Mouse (Mus musculus): Measurements from ENCODE around the gene Kcnh2. TPM values are rescaled to one million over a fixed set of nuclear protein-coding genes. Genes with fewer than 3 reads are reported as not detected.
A peak's percentile ranks its signal among the peaks of the same experiment; 100 is the strongest.

Kcnh2 gene
- polyA plus RNA-seq, 1 experiment from 2014 or later, result 5.0 TPM

DNA sequence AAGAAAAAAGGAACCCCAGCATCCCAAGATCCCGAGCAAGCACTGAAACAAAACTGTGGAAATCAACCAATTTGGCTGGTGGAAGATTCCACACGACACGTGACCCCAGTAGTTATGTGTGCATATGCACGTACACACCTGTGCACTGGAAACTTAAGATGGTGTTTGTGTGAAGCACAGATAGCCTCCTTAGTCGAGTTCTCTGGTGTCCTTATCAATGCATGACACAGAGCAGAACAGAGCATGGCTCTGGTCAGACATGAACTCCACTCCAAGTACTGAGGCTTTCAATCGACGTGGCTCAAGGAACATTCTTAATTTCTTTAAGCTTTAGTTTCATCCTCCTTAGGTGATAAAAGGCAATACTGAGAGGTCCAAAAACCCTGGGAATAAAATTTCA lies 5.1 kb downstream of the Kcnh2 start:
- TF ChIP-seq CTCF (IDR thresholded peaks at IDR 0.05) (no peak), EP300 (IDR thresholded peaks at IDR 0.05) (no peak)
- no peak overlapping the region for H3K4me2 ChIP-seq (replicated peaks; ENCODE audit: low read depth, low read length)
- H3K27ac ChIP-seq (ENCODE audit: low read length), result no peak overlapping the region
- no peaks in the 10 kb centered on the region for H3K36me3 ChIP-seq (ENCODE audit: insufficient read depth, low read length)
- H3K4me3 ChIP-seq (ENCODE audit: low read depth, low read length), result no peak overlapping the region
- H3K4me1 ChIP-seq (ENCODE audit: insufficient read depth, low read depth, low read length), result peaks cover 14% of the 10 kb centered on the region; the same call in 1 of the 2 replicates
- ATAC-seq, result no peak
- no peaks in the 10 kb centered on the region for H3K9me3 ChIP-seq (ENCODE audit: low read length)
- WGBS, result 85% methylated on average over 7 of the region's 7 CpGs
- no peak for DNase-seq (ENCODE audit: low spot score)
- H3K27me3 ChIP-seq (replicated peaks; ENCODE audit: insufficient read depth, low read length), result peaks cover 3% of the 10 kb centered on the region; the same call in 1 of the 2 replicates
- no peak overlapping the region for H3K9ac ChIP-seq (replicated peaks; ENCODE audit: low read depth)

DNA sequence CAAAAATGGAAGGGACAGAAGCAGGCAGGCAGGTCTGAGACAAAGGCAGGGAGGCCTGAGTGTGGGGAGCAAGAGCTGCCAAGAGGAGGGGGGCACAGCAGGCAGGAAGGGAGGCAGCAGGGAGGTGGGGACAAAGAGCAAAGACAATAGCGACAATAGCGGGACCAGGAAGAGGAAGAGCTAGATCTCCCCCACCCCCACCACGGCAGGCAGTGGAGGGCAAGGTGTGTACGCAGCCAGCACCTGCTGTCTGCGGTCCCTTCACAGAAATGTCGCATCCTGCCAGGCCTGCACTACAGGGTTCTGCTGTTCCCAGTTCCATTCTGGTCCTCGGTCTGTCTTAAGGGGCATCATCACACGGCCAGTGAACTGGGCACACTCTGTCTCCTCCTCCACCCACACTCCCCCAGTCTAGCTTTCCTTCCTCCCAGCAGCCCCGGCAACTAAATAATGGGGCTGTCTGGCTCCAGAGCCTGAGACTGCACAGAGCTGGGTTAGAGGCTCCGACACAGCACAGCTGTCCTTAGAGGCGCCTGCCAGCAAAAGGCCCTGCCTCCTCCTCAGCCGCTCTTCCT lies 6.8 kb downstream of the Kcnh2 start:
- no peak overlapping the region for H3K9ac ChIP-seq (replicated peaks; ENCODE audit: low read depth)
- peaks cover 14% of the 10 kb centered on the region; the same call in 1 of the 2 replicates for H3K4me1 ChIP-seq (ENCODE audit: insufficient read depth, low read depth, low read length)
- peak; percentile 69 for DNase-seq (ENCODE audit: low spot score)

DNA sequence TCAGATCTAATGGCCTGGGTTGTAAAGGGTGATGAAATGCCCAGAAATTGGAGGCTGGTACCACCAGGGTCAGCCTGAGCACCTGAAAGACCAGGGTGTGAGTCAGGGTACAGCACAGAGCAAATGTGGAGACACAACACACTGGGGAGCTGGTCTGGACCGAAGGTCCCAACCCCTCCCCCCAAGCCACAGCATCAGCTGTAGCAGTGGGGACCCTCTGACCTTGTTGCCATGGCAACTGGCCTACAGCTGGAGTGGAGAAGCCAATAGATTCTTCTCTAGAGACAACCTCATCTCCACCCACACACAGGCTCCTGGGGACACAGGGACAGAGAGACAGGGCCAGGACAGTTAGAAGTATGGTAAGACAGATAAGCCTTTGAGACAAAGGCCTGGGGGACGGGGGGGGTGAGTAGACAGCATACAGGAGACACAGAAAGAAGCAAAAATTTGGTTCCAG lies 7.4 kb downstream of the Kcnh2 start:
- Histone ChIP-seq H3K36me3 (ENCODE audit: insufficient read depth, low read length) (no peaks in the 10 kb centered on the region), H3K4me1 (ENCODE audit: insufficient read depth, low read depth, low read length) (peaks cover 14% of the 10 kb centered on the region; the same call in 1 of the 2 replicates), H3K9me3 (ENCODE audit: low read length) (no peaks in the 10 kb centered on the region), H3K9ac (replicated peaks; ENCODE audit: low read depth) (no peak overlapping the region), H3K4me2 (replicated peaks; ENCODE audit: low read depth, low read length) (no peak overlapping the region), H3K4me3 (ENCODE audit: low read depth, low read length) (no peak overlapping the region), H3K27ac (ENCODE audit: low read length) (no peak overlapping the region), H3K27me3 (replicated peaks; ENCODE audit: insufficient read depth, low read length) (no peaks in the 10 kb centered on the region)
- WGBS, result 37% methylated on average over 2 of the region's 2 CpGs
- no peak for TF ChIP-seq EP300 (IDR thresholded peaks at IDR 0.05)
- TF ChIP-seq CTCF (IDR thresholded peaks at IDR 0.05), result no peak
- ATAC-seq (no peak), DNase-seq (ENCODE audit: low spot score) (no peak)

More for the DNA sequence above, 6.8 kb downstream of the Kcnh2 start:
- no peak overlapping the region for H3K4me3 ChIP-seq (ENCODE audit: low read depth, low read length)
- H3K27ac ChIP-seq (ENCODE audit: low read length), result 0 out of 2 replicates have a peak overlapping the region, but pooled peaks have one; percentile 20
- ATAC-seq, result peak; percentile 52
- WGBS, result 23% methylated on average over 12 of the region's 12 CpGs
- H3K27me3 ChIP-seq (replicated peaks; ENCODE audit: insufficient read depth, low read length), result no peaks in the 10 kb centered on the region
- H3K9me3 ChIP-seq (ENCODE audit: low read length), result no peaks in the 10 kb centered on the region
- H3K4me2 ChIP-seq (replicated peaks; ENCODE audit: low read depth, low read length), result 0 out of 2 replicates have a peak overlapping the region, but pooled peaks have one; percentile 17
- H3K36me3 ChIP-seq (ENCODE audit: insufficient read depth, low read length), result no peaks in the 10 kb centered on the region
- TF ChIP-seq EP300 (IDR thresholded peaks at IDR 0.05), result no peak
- no peak for TF ChIP-seq CTCF (IDR thresholded peaks at IDR 0.05)

DNA sequence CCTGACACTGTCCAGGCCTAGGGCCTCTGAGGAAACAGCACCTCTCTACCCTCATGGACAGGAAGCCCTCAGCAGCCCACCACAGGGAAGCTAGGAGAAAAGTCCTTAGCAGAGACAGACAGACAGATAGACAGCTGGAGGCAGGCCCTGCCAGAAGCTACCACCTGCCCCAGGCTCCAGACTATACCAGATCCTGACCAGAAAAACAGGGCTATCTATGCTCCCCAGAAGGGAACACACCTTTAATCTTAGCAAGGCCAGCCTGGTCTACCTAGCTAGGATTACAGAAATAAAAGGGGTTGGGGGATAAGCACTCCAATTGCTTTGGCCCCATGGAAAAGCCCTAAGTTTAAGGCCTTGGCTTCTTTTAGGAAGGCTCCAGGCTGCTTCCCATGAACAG lies 8.0 kb downstream of the Kcnh2 start:
- no peak overlapping the region for H3K4me3 ChIP-seq (ENCODE audit: low read depth, low read length)
- DNase-seq (ENCODE audit: low spot score) (no peak), ATAC-seq (no peak)
- H3K36me3 ChIP-seq (ENCODE audit: insufficient read depth, low read length), result no peaks in the 10 kb centered on the region
- TF ChIP-seq EP300 (IDR thresholded peaks at IDR 0.05) (no peak), CTCF (IDR thresholded peaks at IDR 0.05) (no peak)
- peaks cover 11% of the 10 kb centered on the region; the same call in 1 of the 2 replicates for H3K4me1 ChIP-seq (ENCODE audit: insufficient read depth, low read depth, low read length)
- no peaks in the 10 kb centered on the region for H3K27me3 ChIP-seq (replicated peaks; ENCODE audit: insufficient read depth, low read length)
- no peak overlapping the region for H3K4me2 ChIP-seq (replicated peaks; ENCODE audit: low read depth, low read length)
- no peak overlapping the region for H3K27ac ChIP-seq (ENCODE audit: low read length)
- no peak overlapping the region for H3K9ac ChIP-seq (replicated peaks; ENCODE audit: low read depth)
- no peaks in the 10 kb centered on the region for H3K9me3 ChIP-seq (ENCODE audit: low read length)

DNA sequence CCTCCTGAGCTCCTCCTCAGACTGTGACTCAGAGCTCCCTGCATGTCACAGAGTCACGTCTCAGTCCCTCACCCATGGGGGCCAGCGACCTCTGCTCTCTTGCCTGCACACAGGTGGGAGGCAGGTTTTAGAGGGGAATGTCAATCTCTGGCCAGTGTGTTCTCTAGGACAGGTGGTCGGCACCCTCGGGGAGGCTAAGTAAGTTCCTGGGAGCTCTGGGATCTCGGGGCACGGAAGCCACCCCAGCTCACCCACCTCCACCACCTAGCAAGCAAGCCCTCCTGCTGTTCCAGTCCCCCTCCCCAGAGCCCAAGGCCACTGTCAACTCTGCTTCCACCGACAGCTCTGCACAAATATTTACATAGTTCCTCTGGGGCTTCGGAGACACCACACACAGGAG lies 8.4 kb downstream of the Kcnh2 start:
- no peak for TF ChIP-seq CTCF (IDR thresholded peaks at IDR 0.05)
- Histone ChIP-seq H3K9ac (replicated peaks; ENCODE audit: low read depth) (no peak overlapping the region), H3K4me2 (replicated peaks; ENCODE audit: low read depth, low read length) (no peak overlapping the region), H3K4me3 (ENCODE audit: low read depth, low read length) (no peak overlapping the region), H3K36me3 (ENCODE audit: insufficient read depth, low read length) (no peaks in the 10 kb centered on the region), H3K27ac (ENCODE audit: low read length) (no peak overlapping the region), H3K27me3 (replicated peaks; ENCODE audit: insufficient read depth, low read length) (no peaks in the 10 kb centered on the region), H3K4me1 (ENCODE audit: insufficient read depth, low read depth, low read length) (peaks cover 11% of the 10 kb centered on the region; the same call in 1 of the 2 replicates), H3K9me3 (ENCODE audit: low read length) (no peaks in the 10 kb centered on the region)
- ATAC-seq, result no peak
- WGBS, result 40% methylated on average over 8 of the region's 8 CpGs
- DNase-seq (ENCODE audit: low spot score), result no peak

DNA sequence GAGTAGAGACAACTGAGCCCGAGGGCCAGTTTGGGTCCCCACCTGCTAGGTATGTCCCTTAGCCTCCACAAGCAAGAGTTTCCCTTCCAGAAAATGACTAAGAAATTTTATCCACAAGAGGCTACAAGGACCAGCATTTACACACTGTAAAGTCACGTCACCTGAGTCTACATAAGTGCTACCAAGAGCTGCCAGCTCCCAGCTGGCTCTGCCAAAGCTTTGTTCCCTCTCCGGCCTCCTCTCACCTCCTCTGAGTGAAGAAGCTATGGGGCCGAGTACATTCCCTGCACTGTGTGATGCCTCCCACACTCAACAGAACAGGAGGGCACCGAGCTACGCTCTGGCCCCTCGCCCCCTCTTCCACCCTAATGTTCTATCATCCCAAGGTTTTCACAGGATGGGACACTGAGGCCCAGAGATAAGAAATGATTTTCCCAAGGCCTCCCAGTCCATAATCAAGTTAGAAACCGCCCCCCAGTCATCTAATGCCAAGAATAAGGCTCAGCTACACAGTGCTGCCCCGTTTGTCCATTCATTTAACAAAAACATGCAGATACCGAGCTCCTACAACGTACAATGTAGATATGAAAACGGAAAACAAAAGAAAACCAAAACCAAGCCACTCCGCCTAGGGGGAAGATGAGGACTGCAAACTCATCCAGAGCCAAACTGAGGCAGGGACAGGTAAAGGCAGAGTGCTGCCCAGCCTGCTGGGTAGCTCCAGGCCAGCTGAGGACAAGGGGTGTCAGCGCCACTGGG lies 9.0 kb downstream of the Kcnh2 start:
- peaks cover 16% of the 10 kb centered on the region; the same call in 1 of the 2 replicates for H3K4me1 ChIP-seq (ENCODE audit: insufficient read depth, low read depth, low read length)
- DNase-seq (ENCODE audit: low spot score) (peak; percentile 74), ATAC-seq (peak; percentile 70)
- no peak overlapping the region for H3K4me2 ChIP-seq (replicated peaks; ENCODE audit: low read depth, low read length)
- no peaks in the 10 kb centered on the region for H3K9me3 ChIP-seq (ENCODE audit: low read length)
- no peak overlapping the region for H3K27ac ChIP-seq (ENCODE audit: low read length)
- no peaks in the 10 kb centered on the region for H3K27me3 ChIP-seq (replicated peaks; ENCODE audit: insufficient read depth, low read length)
- no peaks in the 10 kb centered on the region for H3K36me3 ChIP-seq (ENCODE audit: insufficient read depth, low read length)
- 66% methylated on average over 14 of the region's 14 CpGs for WGBS
- H3K9ac ChIP-seq (replicated peaks; ENCODE audit: low read depth), result no peak overlapping the region
- H3K4me3 ChIP-seq (ENCODE audit: low read depth, low read length), result no peak overlapping the region
- TF ChIP-seq CTCF (IDR thresholded peaks at IDR 0.05) (no peak), EP300 (IDR thresholded peaks at IDR 0.05) (no peak)

Data from lung, postnatal 0 days (tissue).